Mouse (Mus musculus) kidney, postnatal 36 days (tissue): ENCODE measurements around the gene Folr1.

Experiments
- DNase-seq, 2 experiments: peaks; one replicate each; pipeline ENCODE4 v3.0.0; 2021 to 2022; ENCODE audit warnings: mixed read lengths in 2 of 2

Folr1 gene

DNA sequence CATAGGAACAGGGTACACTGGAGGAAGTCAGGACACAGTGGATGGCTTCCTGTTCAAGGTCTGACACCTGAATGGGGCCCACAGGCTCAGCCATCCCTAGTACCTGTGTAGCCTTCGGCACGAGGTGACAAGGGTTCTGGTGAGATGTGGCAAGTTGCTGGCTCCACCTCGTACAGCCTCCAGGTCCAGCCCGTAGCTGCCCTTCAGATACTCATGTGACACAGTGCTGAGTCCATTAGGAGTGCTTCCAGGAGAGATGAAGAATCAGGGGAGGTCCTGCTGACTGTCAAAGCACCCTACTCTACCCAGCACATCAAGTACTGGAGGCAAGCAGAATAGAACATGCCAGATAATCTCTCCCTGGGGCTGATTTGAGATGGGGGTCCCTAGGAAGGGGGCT lies 38.2 kb downstream of the Folr1 start:
- DNase-seq, result no peak

DNA sequence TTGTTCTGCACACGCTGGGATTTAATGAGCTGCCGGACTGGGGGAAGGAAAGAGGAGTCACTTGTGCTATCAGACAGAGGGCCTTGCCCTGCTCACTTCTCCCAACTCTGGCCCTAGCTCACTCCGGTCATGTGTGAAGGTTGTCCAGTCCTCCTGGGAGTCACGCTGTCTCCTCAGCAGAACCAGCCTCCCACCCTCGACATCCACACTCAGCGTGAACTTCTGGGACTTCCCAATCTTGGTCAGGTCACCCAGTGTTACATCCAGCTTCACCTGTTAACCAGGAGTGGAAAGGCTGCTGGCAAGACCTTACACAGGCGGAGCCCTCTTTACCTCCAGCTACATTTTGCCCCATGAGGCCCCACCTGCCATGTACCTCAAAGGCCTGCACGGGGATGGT lies 39.2 kb downstream of the Folr1 start:
- DNase-seq, result no peak

DNA sequence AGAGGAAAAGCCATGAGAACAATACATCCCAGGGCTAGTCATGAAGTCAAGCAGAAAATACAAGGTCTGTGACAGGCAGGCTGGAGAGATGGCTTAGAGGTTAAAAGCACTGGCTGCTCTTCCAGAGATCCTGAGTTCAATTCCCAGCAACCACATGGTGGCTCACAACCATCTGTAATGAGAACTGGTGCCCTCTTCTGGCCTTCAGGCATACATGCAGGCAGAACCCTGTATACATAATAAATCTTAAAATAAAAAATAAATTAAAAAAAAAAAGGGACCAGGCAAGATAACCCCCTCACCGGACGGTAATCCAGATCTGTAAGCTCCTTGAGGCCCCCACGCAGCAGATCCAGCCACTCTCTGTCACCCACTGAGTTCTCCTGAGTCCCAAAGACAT lies 40.2 kb downstream of the Folr1 start:
- no peak for DNase-seq

DNA sequence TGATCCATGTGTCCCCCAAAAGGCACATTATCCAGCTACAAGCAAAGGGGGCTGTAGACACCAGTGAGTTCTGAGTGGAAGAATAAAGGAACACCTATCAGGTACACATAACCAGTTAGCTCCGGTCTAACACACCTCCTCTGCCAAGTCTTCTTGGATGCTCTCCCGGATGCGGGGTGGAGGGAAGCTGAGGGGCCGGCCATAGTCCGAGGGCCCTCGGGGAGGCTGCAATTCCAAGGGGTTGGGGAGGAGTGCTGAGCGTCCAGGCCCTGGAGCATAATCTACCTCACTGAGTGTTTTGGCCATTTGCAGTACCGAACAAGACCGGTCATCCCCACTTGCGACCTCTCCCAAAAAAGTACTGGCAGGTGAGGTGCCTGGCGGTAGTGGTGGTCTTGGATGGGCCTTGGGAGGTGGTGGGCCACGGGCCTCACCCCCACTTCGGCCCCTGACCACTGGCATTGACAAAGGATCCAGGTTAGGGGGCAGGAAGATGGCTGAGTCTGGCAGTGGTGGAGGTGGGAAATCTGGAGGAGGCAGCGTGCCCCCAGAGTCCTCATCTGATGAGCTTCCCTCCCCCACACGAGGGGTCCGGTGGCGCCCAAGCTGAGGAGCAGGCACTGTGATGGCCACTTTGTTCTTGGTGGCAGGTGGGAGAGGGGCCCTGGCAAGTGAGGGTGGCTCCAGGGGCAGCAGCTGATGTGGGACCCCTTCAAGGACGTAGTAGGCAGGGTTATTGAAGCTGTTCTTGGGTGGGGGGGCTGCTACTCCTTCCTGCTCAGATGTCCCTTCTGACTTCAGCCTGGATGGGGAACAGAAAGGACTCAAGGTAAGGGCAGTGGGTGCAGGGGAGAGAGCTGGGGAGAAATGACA lies 46.6 kb downstream of the Folr1 start:
- DNase-seq, result peak; percentile 75 to 77

DNA sequence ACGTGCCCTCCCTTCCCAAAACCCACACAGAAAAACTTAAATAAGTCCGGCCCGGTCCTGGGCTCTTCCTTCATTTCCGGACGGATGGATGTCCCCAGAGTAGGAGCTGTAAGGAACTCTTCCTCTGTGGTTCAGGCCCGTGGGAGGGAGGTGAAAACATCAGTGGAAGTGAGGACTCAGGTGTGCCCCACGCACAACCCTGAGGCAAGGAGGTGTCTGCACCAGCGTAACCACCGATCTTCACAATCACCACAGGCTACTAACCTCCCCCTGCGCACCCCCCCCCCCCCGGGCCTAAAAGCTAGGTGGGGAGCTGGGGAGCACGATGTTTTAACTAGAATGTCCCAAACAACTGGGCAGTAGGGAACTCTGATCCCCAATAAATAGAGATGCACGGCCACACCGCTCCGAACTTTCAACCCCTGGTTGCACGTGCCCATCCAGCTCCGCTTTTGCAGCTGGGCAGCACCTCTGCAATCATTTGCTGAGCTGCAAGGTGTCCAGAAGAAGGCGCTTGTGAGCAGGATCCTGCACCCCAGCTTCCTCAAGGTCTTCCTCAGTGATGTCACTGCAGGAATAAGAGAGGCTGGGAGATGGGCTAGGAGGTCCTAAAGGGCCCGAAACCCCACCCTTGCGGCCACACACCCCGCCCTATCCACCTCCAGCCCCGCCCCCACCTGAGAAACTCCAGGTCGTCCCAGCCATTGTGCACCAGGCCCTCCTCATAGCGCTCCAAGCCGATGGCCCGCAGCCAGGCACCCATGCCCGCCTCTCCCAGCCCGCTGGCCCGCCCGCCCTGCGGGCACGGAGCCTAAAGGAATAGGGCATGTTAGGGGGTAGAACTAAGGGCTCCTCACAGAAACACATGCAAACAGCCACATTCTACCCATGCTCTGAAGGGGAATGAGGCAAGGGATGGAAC lies 47.5 kb downstream of the Folr1 start:
- DNase-seq, result peak; percentile 63 to 77

DNA sequence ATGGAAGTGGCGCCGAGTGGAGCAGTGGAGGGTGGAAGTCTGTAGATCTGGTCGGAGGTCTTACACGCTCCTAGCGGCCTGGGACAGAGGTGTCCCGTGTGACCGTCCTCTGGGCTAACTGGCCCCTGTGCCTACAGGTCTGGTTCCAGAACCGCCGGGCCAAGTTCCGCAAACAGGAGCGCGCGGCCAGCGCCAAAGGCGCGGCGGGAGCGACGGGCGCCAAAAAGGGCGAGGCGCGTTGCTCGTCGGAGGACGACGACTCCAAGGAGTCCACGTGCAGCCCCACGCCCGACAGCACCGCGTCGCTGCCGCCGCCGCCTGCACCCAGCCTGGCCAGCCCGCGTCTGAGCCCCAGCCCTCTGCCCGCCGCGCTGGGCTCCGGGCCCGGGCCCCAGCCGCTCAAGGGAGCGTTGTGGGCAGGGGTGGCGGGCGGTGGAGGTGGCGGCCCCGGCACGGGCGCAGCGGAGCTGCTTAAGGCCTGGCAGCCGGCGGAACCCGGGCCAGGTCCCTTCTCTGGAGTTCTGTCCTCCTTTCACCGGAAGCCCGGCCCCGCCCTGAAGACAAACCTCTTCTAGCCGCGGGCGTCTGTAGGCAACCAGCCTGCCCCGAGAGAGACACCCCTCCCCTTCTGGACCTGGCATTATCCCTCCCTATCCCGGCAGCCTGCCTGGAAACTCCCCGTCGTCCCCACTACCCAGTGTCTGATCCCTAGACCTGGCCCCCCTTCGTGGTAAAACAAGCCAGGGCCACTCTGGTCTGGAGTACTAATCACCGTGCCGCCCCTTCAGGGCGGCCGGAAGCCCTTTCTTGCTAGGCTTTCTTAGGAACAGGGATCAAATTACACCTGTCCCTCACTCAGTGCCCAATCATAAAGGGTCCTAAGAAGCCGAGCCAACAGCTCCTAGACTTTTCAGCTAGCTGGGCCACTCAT lies 48.8 kb downstream of the Folr1 start:
- peak; percentile 53 to 67 for DNase-seq

DNA sequence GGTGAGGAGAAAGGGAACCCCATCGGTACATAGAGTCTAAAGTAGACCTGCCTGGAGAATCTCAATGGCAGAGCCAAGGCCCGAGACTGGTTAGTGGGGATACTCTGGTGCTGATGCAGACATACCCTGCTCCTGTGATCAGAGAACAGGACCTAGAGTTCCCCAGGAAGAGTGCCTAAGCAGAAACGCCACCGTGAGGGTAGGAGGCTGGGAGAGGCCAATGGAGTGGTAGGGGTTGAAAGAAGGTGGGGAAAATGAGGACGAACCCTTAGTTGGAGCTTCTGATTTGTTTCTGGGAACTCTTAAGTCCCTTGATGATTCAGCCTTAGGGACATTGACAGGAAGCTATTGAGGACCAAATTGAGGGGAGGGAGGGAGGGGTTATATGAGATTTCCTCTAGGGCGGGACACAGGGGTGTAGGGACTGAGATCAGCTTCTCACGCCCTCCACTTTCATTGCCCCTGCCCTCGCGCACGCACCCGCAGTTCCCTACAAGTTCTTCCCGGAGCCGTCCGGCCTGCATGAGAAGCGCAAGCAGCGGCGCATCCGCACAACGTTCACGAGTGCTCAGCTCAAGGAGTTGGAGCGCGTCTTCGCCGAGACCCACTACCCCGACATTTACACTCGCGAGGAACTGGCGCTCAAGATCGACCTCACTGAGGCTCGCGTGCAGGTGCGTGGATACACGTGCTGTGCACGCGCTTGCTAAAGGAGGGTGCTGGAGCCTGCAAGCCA lies 50.1 kb downstream of the Folr1 start:
- no peak for DNase-seq

DNA sequence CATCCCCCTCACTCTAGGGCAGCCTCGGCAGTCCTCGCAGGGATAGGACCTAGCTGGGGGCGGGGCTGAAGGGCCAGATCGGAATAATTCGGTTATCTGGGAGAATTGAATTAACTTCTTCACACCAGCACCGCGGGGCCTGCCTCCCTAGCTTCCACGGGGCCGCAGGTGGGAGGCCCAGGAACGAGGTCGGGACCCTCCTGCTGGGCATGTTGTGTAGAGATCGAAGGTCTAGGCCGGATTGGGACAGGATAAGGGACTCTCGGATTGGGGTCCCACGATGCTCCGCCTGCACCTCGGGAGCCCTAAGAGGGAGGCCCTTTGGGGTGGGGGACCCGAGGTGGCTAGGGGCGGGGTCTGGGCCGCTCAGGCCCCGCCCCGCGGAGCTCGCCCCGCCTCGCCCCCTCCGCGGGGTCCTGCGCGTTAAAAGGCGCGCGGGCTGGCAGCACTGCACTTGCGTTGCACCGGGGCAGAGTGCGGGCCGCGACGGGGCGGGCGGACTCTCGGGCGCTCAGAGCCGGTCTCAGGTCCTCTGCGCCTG lies 52.7 kb downstream of the Folr1 start, which contains the start of gene Phox2a:
TSS of gene Phox2a (plus strand) at position 453 of the 541 bp plus-strand sequence.
- DNase-seq, result no peak
